Mouse (Mus musculus) neutrophil, adult 83 days (primary cell): Measurements from ENCODE around the gene Rbks. TPM values are rescaled to one million over a fixed set of nuclear protein-coding genes. Genes with fewer than 3 reads are reported as not detected.

Experiments used
- total RNA-seq, 2 experiments: library from RNA; stranded (reverse); gene quantifications; one replicate each; pipeline ENCODE4 v1.2.4; 2023

Rbks gene
- 10 to 100 TPM; 15.2 to 20.0 TPM for total RNA-seq

GRCm38 (mm10) chr5:31696971-31697643 is at the start of gene Rbks:
Gene Rbks (minus strand): TSS chr5:31697627.

GRCm38 (mm10) chr5:31697644-31698296 is 343 bp upstream of the Rbks start, which contains the start of gene Babam2:
Gene Babam2 (plus strand): TSS chr5:31697684.

GRCm38 (mm10) chr5:31596481-31597429 is 100.7 kb downstream of the Rbks start, which contains the start of gene Mrpl33:
Gene Mrpl33 (plus strand): TSS chr5:31596935.

Other genes with a start within 250 kb of the Rbks start
- gene Zfp512, start 245.2 kb downstream of the Rbks start, total RNA-seq = 10 to 100 TPM; 18.2 to 18.9 TPM
- gene 4930548H24Rik, start 211.9 kb downstream of the Rbks start, total RNA-seq = under 1 TPM; 0.28 to 0.79 TPM
- gene Gpn1, start 202.9 kb downstream of the Rbks start, total RNA-seq = 10 to 100 TPM; 36.3 to 41.1 TPM
- gene Slc4a1ap, start 170.6 kb downstream of the Rbks start, total RNA-seq = 10 to 100 TPM; 23.6 to 26.1 TPM
- 10 to 100 TPM in 1 of 2 experiments, 1 to 10 TPM in 1; 9.6 to 10.5 TPM for gene Supt7l, start 169.8 kb downstream of the Rbks start, total RNA-seq
- gene Mrpl33, start 100.7 kb downstream of the Rbks start, total RNA-seq = 100 to 1,000 TPM; 355 to 356 TPM
- gene Babam2, start 57 bp upstream of the Rbks start, total RNA-seq = 10 to 100 TPM; 48.6 to 59.6 TPM